Mouse (Mus musculus): ENCODE measurements at regions not wholly inside any gene's neighbourhood (a gene's known extent, or its start where the extent isn't known, plus 50 kb on each side); places are given as distances from the start of the nearest gene placed in this dataset.

GRCm38 (mm10) chr12:35357901-35358300 is 176.9 kb downstream of the Ahr start:
- 82% methylated on average over 2 of the region's 2 CpGs for WGBS
- no peaks in the 10 kb centered on the region for H3K4me1 ChIP-seq (ENCODE audit: insufficient read depth)
- no peak overlapping the region for H3K4me3 ChIP-seq (ENCODE audit: low read depth, low read length)
- H3K27ac ChIP-seq (ENCODE audit: low read depth) = no peak overlapping the region
- no peak for ATAC-seq (ENCODE audit: insufficient read depth)
- H3K9me3 ChIP-seq (ENCODE audit: low read depth, low read length) = no peaks in the 10 kb centered on the region
- no peak for DNase-seq
- no peaks in the 10 kb centered on the region for H3K27me3 ChIP-seq (ENCODE audit: insufficient read depth, low read length)
- no peaks in the 10 kb centered on the region for H3K36me3 ChIP-seq (ENCODE audit: insufficient read depth)
- no peak overlapping the region for H3K4me2 ChIP-seq
- TF ChIP-seq CTCF (IDR thresholded peaks at IDR 0.05; ENCODE audit: low read depth) = no peak
- H3K9ac ChIP-seq = no peak overlapping the region

- no peak overlapping the region for H3K4me3 ChIP-seq (ENCODE audit: low read depth, low read length)
- H3K9me3 ChIP-seq (ENCODE audit: low read depth, low read length) = no peaks in the 10 kb centered on the region
- ATAC-seq (ENCODE audit: insufficient read depth) (no peak), DNase-seq (no peak)
- H3K27ac ChIP-seq (ENCODE audit: low read depth) = no peak overlapping the region
- H3K27me3 ChIP-seq (ENCODE audit: insufficient read depth, low read length) = no peaks in the 10 kb centered on the region
- no peaks in the 10 kb centered on the region for H3K4me1 ChIP-seq (ENCODE audit: insufficient read depth)
- H3K36me3 ChIP-seq (ENCODE audit: insufficient read depth) = no peaks in the 10 kb centered on the region
- H3K9ac ChIP-seq = no peak overlapping the region
- WGBS = 70% methylated on average over 4 of the region's 4 CpGs
- H3K4me2 ChIP-seq = no peak overlapping the region
- no peak for TF ChIP-seq CTCF (IDR thresholded peaks at IDR 0.05; ENCODE audit: low read depth)
Measured at GRCm38 (mm10) chr12:35338191-35338954, 196.5 kb downstream of the Ahr start.

DNA sequence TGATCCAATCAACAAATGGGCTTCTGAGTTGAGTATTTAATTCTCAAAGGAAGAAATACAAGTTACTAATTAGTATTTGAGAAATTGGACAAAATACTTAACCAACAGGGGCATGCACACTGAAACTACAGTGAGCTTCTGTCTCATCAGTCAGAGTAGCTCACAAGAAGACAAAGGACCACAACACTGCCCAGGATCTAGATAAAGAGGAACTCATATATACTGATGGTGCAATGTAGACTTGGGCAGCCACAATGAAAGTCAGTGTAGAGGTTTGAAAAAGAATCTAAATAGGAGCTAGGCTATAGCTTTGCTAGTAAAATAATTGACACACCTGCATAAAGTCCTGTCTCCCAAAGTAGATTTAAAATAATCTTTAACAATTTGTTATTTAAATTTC is 198.5 kb downstream of the Ahr start:
- H3K4me3 ChIP-seq (ENCODE audit: low read depth, low read length) = no peak overlapping the region
- no peak overlapping the region for H3K27ac ChIP-seq (ENCODE audit: low read depth)
- no peak overlapping the region for H3K4me2 ChIP-seq
- H3K4me1 ChIP-seq (ENCODE audit: insufficient read depth) = no peaks in the 10 kb centered on the region
- no peaks in the 10 kb centered on the region for H3K36me3 ChIP-seq (ENCODE audit: insufficient read depth)
- no peak overlapping the region for H3K9ac ChIP-seq
- ATAC-seq (ENCODE audit: insufficient read depth) (no peak), DNase-seq (no peak)
- H3K9me3 ChIP-seq (ENCODE audit: low read depth, low read length) = no peaks in the 10 kb centered on the region
- H3K27me3 ChIP-seq (ENCODE audit: insufficient read depth, low read length) = no peaks in the 10 kb centered on the region
- TF ChIP-seq CTCF (IDR thresholded peaks at IDR 0.05; ENCODE audit: low read depth) = no peak

GRCm38 (mm10) chr12:35334344-35335075 is 200.3 kb downstream of the Ahr start:
- Histone ChIP-seq H3K4me1 (ENCODE audit: insufficient read depth) (no peaks in the 10 kb centered on the region), H3K27ac (ENCODE audit: low read depth) (no peak overlapping the region), H3K9ac (no peak overlapping the region), H3K9me3 (ENCODE audit: low read depth, low read length) (no peaks in the 10 kb centered on the region), H3K27me3 (ENCODE audit: insufficient read depth, low read length) (no peaks in the 10 kb centered on the region), H3K4me3 (ENCODE audit: low read depth, low read length) (no peak overlapping the region), H3K36me3 (ENCODE audit: insufficient read depth) (no peaks in the 10 kb centered on the region), H3K4me2 (no peak overlapping the region)
- no peak for TF ChIP-seq CTCF (IDR thresholded peaks at IDR 0.05; ENCODE audit: low read depth)
- no peak for ATAC-seq (ENCODE audit: insufficient read depth)
- 62% methylated on average over 10 of the region's 10 CpGs for WGBS
- no peak for DNase-seq

DNA sequence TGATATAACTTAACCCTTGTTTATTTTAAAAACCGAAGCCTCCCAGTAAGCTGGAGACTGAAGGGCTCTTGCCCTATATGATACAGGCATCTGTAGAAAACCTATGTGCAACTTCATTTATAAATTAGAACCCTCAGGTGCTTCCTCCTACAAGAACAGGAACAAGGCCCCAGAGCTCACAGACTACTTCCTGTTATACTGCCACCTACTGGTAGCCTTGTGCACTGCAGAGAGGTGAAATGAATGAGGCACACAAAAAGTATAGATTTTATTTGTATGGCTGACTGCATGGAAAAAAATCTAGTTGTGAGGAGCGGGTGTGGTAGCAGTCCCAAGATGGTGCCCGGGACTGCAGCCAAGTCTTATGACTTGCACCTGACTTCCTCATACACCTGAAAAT is 203.5 kb downstream of the Ahr start:
- Histone ChIP-seq H3K36me3 (ENCODE audit: insufficient read depth) (no peaks in the 10 kb centered on the region), H3K27ac (ENCODE audit: low read depth) (no peak overlapping the region), H3K4me1 (ENCODE audit: insufficient read depth) (no peaks in the 10 kb centered on the region), H3K9me3 (ENCODE audit: low read depth, low read length) (no peaks in the 10 kb centered on the region), H3K27me3 (ENCODE audit: insufficient read depth, low read length) (no peaks in the 10 kb centered on the region), H3K4me3 (ENCODE audit: low read depth, low read length) (no peak overlapping the region), H3K4me2 (no peak overlapping the region), H3K9ac (no peak overlapping the region)
- TF ChIP-seq CTCF (IDR thresholded peaks at IDR 0.05; ENCODE audit: low read depth) = peak; percentile 61
- ATAC-seq (ENCODE audit: insufficient read depth) (no peak), DNase-seq (no peak)
- 86% methylated on average over 3 of the region's 3 CpGs for WGBS

DNA sequence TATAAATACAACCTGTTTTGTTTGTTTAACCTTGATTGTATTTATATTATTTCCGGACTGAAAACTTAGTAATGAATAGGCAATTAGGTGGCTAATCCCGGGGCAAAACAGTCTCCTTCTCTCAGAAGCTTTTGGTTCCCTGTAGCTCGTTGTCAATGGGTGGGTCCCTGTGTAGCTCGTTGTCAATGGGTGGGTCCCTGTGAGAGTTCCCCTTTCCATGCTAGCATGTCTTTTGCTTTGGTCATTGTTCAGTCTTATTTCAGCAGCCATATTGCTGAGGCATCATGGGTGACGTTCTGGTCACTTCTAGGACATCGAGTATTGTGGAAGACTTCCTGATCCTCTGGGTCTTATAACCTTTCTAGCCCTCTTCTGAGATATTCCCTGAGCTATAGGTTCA is 205.1 kb downstream of the Ahr start:
- DNase-seq (no peak), ATAC-seq (ENCODE audit: insufficient read depth) (no peak)
- no peaks in the 10 kb centered on the region for H3K9me3 ChIP-seq (ENCODE audit: low read depth, low read length)
- no peaks in the 10 kb centered on the region for H3K36me3 ChIP-seq (ENCODE audit: insufficient read depth)
- no peaks in the 10 kb centered on the region for H3K27me3 ChIP-seq (ENCODE audit: insufficient read depth, low read length)
- no peak overlapping the region for H3K4me2 ChIP-seq
- TF ChIP-seq CTCF (IDR thresholded peaks at IDR 0.05; ENCODE audit: low read depth) = no peak
- no peaks in the 10 kb centered on the region for H3K4me1 ChIP-seq (ENCODE audit: insufficient read depth)
- H3K4me3 ChIP-seq (ENCODE audit: low read depth, low read length) = no peak overlapping the region
- WGBS = 77% methylated on average over 6 of the region's 6 CpGs
- no peak overlapping the region for H3K27ac ChIP-seq (ENCODE audit: low read depth)
- H3K9ac ChIP-seq = no peak overlapping the region

- H3K27me3 ChIP-seq (ENCODE audit: insufficient read depth, low read length) = no peaks in the 10 kb centered on the region
- no peaks in the 10 kb centered on the region for H3K4me1 ChIP-seq (ENCODE audit: insufficient read depth)
- no peak overlapping the region for H3K27ac ChIP-seq (ENCODE audit: low read depth)
- TF ChIP-seq CTCF (IDR thresholded peaks at IDR 0.05; ENCODE audit: low read depth) = no peak
- H3K9ac ChIP-seq = no peak overlapping the region
- ATAC-seq (ENCODE audit: insufficient read depth) (no peak), DNase-seq (no peak)
- WGBS = 86% methylated on average over 4 of the region's 4 CpGs
- H3K4me3 ChIP-seq (ENCODE audit: low read depth, low read length) = no peak overlapping the region
- H3K4me2 ChIP-seq = no peak overlapping the region
- H3K36me3 ChIP-seq (ENCODE audit: insufficient read depth) = no peaks in the 10 kb centered on the region
- no peaks in the 10 kb centered on the region for H3K9me3 ChIP-seq (ENCODE audit: low read depth, low read length)
Measured at GRCm38 (mm10) chr12:35319571-35319970, 215.3 kb downstream of the Ahr start.
